Mouse (Mus musculus) brain, adult 10 weeks (tissue): ENCODE data around the gene Bbs4. TPM values are rescaled to one million over a fixed set of nuclear protein-coding genes. Genes with fewer than 3 reads are reported as not detected.

Experiments
- polyA plus RNA-seq: library from polyadenylated mRNA; stranded (reverse); fragments of 350-450 nt; fragmentation: Illumina TruSeq; extraction: RNeasy Lipid Tissue Mini Kit (QIAGEN cat#74804); gene quantifications from one replicate; pipeline ENCODE4 v1.2.3, GENCODE M21; 2015; ENCODE audit warnings: low read depth, low replicate concordance

The Bbs4 gene
- 64.7 TPM for polyA plus RNA-seq

GRCm38 (mm10) chr9:59353253-59353639, at the start of gene Bbs4:
Bbs4 (minus strand) TSS chr9:59353508.

GRCm38 (mm10) chr9:59290957-59291687, 62.2 kb downstream of the Bbs4 start, which contains the start of gene Adpgk:
Adpgk (plus strand) TSS chr9:59291558.

Other genes starting within 250 kb of the Bbs4 start
- gene Adpgk, start 62.0 kb downstream of the Bbs4 start, polyA plus RNA-seq = 16.7 TPM
- gene Arih1, start 133.1 kb upstream of the Bbs4 start, polyA plus RNA-seq = 58.7 TPM
- 60.8 TPM for gene Hexa, start 186.0 kb upstream of the Bbs4 start, polyA plus RNA-seq
- 5.1 TPM for gene Tmem202, start 186.3 kb upstream of the Bbs4 start, polyA plus RNA-seq
- gene Celf6, start 224.4 kb upstream of the Bbs4 start, polyA plus RNA-seq = 18.1 TPM